Mouse (Mus musculus): ENCODE measurements at regions not wholly inside any gene's neighbourhood (a gene's known extent, or its start where the extent isn't known, plus 50 kb on each side); places are given as distances from the start of the nearest gene placed in this dataset.

- no peak for DNase-seq (ENCODE audit: low read depth, low spot score)
Measured at GRCm38 (mm10) chr6:59556668-59557310, 130.7 kb upstream of the Gprin3 start.

- no peak for DNase-seq (ENCODE audit: low read depth, low spot score)
Measured at GRCm38 (mm10) chr6:59537025-59537424, 110.9 kb upstream of the Gprin3 start.

- DNase-seq (ENCODE audit: low read depth, low spot score) = no peak
Measured at GRCm38 (mm10) chr6:59524940-59525265, 98.8 kb upstream of the Gprin3 start.

- DNase-seq (ENCODE audit: low read depth, low spot score) = no peak
Measured at GRCm38 (mm10) chr6:59524095-59524939, 98.2 kb upstream of the Gprin3 start.

- DNase-seq (ENCODE audit: low read depth, low spot score) = no peak
Measured at GRCm38 (mm10) chr6:59522960-59523359, 96.9 kb upstream of the Gprin3 start.

- DNase-seq (ENCODE audit: low read depth, low spot score) = no peak
Measured at GRCm38 (mm10) chr6:59500818-59501217, 74.7 kb upstream of the Gprin3 start.

- DNase-seq (ENCODE audit: low read depth, low spot score) = no peak
Measured at GRCm38 (mm10) chr6:59498800-59499199, 72.7 kb upstream of the Gprin3 start.

GRCm38 (mm10) chr6:59498079-59498478 is 72.0 kb upstream of the Gprin3 start:
- DNase-seq (ENCODE audit: low read depth, low spot score) = peak; percentile 27

- no peak for DNase-seq (ENCODE audit: low read depth, low spot score)
Measured at GRCm38 (mm10) chr6:59489001-59489575, 63.0 kb upstream of the Gprin3 start.

GRCm38 (mm10) chr6:59488386-59488785 is 62.3 kb upstream of the Gprin3 start:
- DNase-seq (ENCODE audit: low read depth, low spot score) = no peak

GRCm38 (mm10) chr6:59484004-59484403 is 57.9 kb upstream of the Gprin3 start:
- DNase-seq (ENCODE audit: low read depth, low spot score) = no peak

- DNase-seq (ENCODE audit: low read depth, low spot score) = peak; percentile 31
Measured at GRCm38 (mm10) chr6:59483587-59483986, 57.5 kb upstream of the Gprin3 start.
